ENCODE assay signal across 9 mouse cellular contexts in genomic region chr6:113172568-113172967, GRCm38 (mm10). TPM values are rescaled to one million over a fixed set of nuclear protein-coding genes. Genes with fewer than 3 reads are reported as not detected.
DNase-seq lines count a peak whose midpoint lies in the region; ATAC-seq lines count a peak whose summit lies in the region.
"Had no signal": no experiment of that assay in that cellular context is flagged by ENCODE, and none has a peak within 500 bp of the region (broad histone marks: within the 10 kb centered on the region; RNA-seq: fewer than 3 reads in every experiment).

No protein-coding gene starts in this region.

- H3K4me3 ChIP-seq in neural tube, embryonic 11.5 days (ENCODE audit: low read depth, low read length): no peak overlapping the region
- H3K4me3 ChIP-seq: hindbrain, embryonic 15.5 days had no signal

- intact Hi-C loops in left cerebral cortex, postnatal 4 days (cut with DNase I): no loop called here

- no peaks in the 10 kb centered on the region for H3K4me1 ChIP-seq in neural tube, embryonic 11.5 days (ENCODE audit: control insufficient read depth, insufficient read depth, low read length)
- H3K4me1 ChIP-seq: hindbrain, embryonic 15.5 days had no signal

- ATAC-seq in common myeloid progenitor, adult 5-6 weeks (replicated peaks; ENCODE audit: low read depth, poor library complexity, severe bottlenecking): peak; percentile 90
- no peak for ATAC-seq in neural tube, embryonic 11.5 days (ENCODE audit: insufficient read depth, low FRiP score, low TSS enrichment)
- no peak for ATAC-seq in activated CD4-positive, CD25-positive, alpha-beta regulatory T cell, adult 4 months

- H3K4me2 ChIP-seq in neural tube, embryonic 11.5 days (ENCODE audit: low read depth): no peak overlapping the region
- H3K4me2 ChIP-seq: hindbrain, embryonic 15.5 days had no signal

- H3K9ac ChIP-seq in neural tube, embryonic 11.5 days (ENCODE audit: low read length): no peak overlapping the region
- H3K9ac ChIP-seq: hindbrain, embryonic 15.5 days had no signal

- H3K36me3 ChIP-seq in neural tube, embryonic 11.5 days (ENCODE audit: control insufficient read depth, insufficient read depth, low read length): no peaks in the 10 kb centered on the region

- no peak overlapping the region for H3K27ac ChIP-seq in neural tube, embryonic 11.5 days (ENCODE audit: low read depth, low read length)
- H3K27ac ChIP-seq: hindbrain, embryonic 15.5 days had no signal

- H3K27me3 ChIP-seq in neural tube, embryonic 11.5 days (ENCODE audit: control insufficient read depth, insufficient read depth, low read length): no peaks in the 10 kb centered on the region
- H3K27me3 ChIP-seq: hindbrain, embryonic 15.5 days had no signal

- WGBS in neural tube, embryonic 11.5 days: 63% methylated on average over 1 of the region's 1 CpGs

- peak; percentile 54 for DNase-seq in urinary bladder, postnatal 14 days (ENCODE audit: low spot score)
- DNase-seq in urinary bladder, postnatal 10 days (ENCODE audit: low spot score): no peak
- DNase-seq in adrenal gland, adult (ENCODE audit: inconsistent age in 2 of 2, low spot score in 1 of 2): peak; percentile 63 to 87
- peak; percentile 41 to 47 for DNase-seq in heart, adult 9 months (ENCODE audit: low spot score in 2 of 2)
- peak; percentile 62 for DNase-seq in left cerebral cortex, postnatal 4 days
- DNase-seq in neural tube, embryonic 11.5 days (ENCODE audit: low spot score): peak; percentile 67

- H3K9me3 ChIP-seq in neural tube, embryonic 11.5 days (ENCODE audit: control insufficient read depth, low read length): no peaks in the 10 kb centered on the region
- H3K9me3 ChIP-seq: hindbrain, embryonic 15.5 days had no signal

RNA-seq across cellular contexts. Expression of gene Lhfpl4, which starts 22.6 kb away (rescaled TPM):
- not detected in 2 replicates for total RNA-seq in common myeloid progenitor, adult 5-6 weeks (2017)
- 100 to 1,000 TPM in 1 of 2 experiments, 10 to 100 TPM in 1; 95.9 to 102 TPM for total RNA-seq in left cerebral cortex, postnatal 4 days (2021)
- polyA plus RNA-seq in neural tube, embryonic 11.5 days (2014; fragmentation: Nextera tagmentation; extraction: Ambion mirVana): 6.7 and 6.9 TPM in 2 replicates
- 1 to 10 TPM in 1 of 2 experiments, not detected in 1; 1.2 TPM for polyA plus RNA-seq in activated CD4-positive, CD25-positive, alpha-beta regulatory T cell, adult 4 months (2017; shearing (Covaris generic))

Comparison
In these comparisons a context has a peak if more than half of its experiments do, and no peak if none do; other contexts are left out.
1. RNA of gene Lhfpl4, which starts 22.6 kb away (total RNA-seq): 95.9 to 102 TPM in left cerebral cortex, postnatal 4 days; not detected in common myeloid progenitor, adult 5-6 weeks; every median in the first group is over 10 times any median in the second.